Mouse (Mus musculus) liver, embryonic 11.5 days (tissue): Measurements from ENCODE around the gene Eml1. TPM values are rescaled to one million over a fixed set of nuclear protein-coding genes. Genes with fewer than 3 reads are reported as not detected.

Experiments used
- ATAC-seq: fragments of 200-750 bp; cut with Nextera tagmentation; replicated peaks from 2 replicates; pipeline ENCODE4 v1.8.0; 2017; ENCODE audit warnings: moderate number of reproducible peaks, mild to moderate bottlenecking, moderate TSS enrichment, moderate library complexity; ENCODE audit not compliant: low FRiP score
- DNase-seq: peaks from one replicate; pipeline ENCODE4 v3.0.0-alpha.2; 2017; ENCODE audit warnings: low spot score
- H3K27ac ChIP-seq: fragments of 300-500 bp; sonication (generic); 2 replicates; pipeline ENCODE4 v1.5.1; 2014; ENCODE audit warnings: mild to moderate bottlenecking, low read depth, low read length, control low read depth
- H3K27me3 ChIP-seq: fragments of 300-500 bp; sonication (generic); replicated peaks from 2 replicates; pipeline ENCODE4 v1.6.1; 2014; ENCODE audit warnings: low read length, mixed read lengths; ENCODE audit not compliant: control insufficient read depth, insufficient read depth
- H3K36me3 ChIP-seq: fragments of 300-500 bp; sonication (generic); 2 replicates; pipeline ENCODE4 v1.6.1; 2014; ENCODE audit warnings: mild to moderate bottlenecking, low read length, moderate library complexity, mixed read lengths; ENCODE audit not compliant: control insufficient read depth, insufficient read depth
- H3K4me1 ChIP-seq: fragments of 300-500 bp; sonication (generic); replicated peaks from 2 replicates; pipeline ENCODE4 v1.6.1; 2014; ENCODE audit warnings: low read length, mixed read lengths; ENCODE audit not compliant: control insufficient read depth, insufficient read depth
- H3K4me2 ChIP-seq: fragments of 300-500 bp; sonication (generic); 2 replicates; pipeline ENCODE4 v1.6.1; 2014; ENCODE audit warnings: mild to moderate bottlenecking, control low read depth, moderate library complexity
- H3K4me3 ChIP-seq: fragments of 300-500 bp; sonication (generic); 2 replicates; pipeline ENCODE4 v1.5.1; 2014; ENCODE audit warnings: low read depth, low read length, control low read depth
- H3K9ac ChIP-seq: fragments of 300-500 bp; sonication (generic); 2 replicates; pipeline ENCODE4 v1.6.1; 2014; ENCODE audit warnings: low read depth, low read length, control low read depth
- H3K9me3 ChIP-seq: fragments of 300-500 bp; sonication (generic); 2 replicates; pipeline ENCODE4 v1.6.1; 2016; ENCODE audit warnings: low read length, inconsistent platforms, mixed read lengths; ENCODE audit not compliant: control insufficient read depth
- WGBS: fragments of 180-500 bp; shearing (Covaris S2); extraction: QIAGEN DNeasy Blood & Tissue Kit; methylation state at CpG from one replicate; pipeline ENCODE4 v1.1.7; 2014; 5-methylcytosine and 5-hydroxymethylcytosine counted together
- polyA plus RNA-seq: library from polyadenylated mRNA; unstranded; fragments of >200 nt; fragmentation: Nextera tagmentation; extraction: Ambion mirVana; gene quantifications from 2 replicates; pipeline ENCODE4 v1.2.1, GENCODE M21; 2014

Eml1 gene
- polyA plus RNA-seq, 1 experiment from 2014 or later: 14.8 TPM

GRCm38 (mm10) chr12:108399191-108399590, 28.4 kb downstream of the Eml1 start:
- Histone ChIP-seq H3K4me1 (no peaks in the 10 kb centered on the region), H3K4me3 (no peak overlapping the region), H3K9ac (no peak overlapping the region), H3K36me3 (no peaks in the 10 kb centered on the region), H3K27me3 (no peaks in the 10 kb centered on the region), H3K9me3 (no peaks in the 10 kb centered on the region), H3K4me2 (no peak overlapping the region), H3K27ac (no peak overlapping the region)
- no peak for DNase-seq
- 81% methylated on average over 8 of the region's 8 CpGs for WGBS
- ATAC-seq: no peak

GRCm38 (mm10) chr12:108400951-108401350, 30.2 kb downstream of the Eml1 start:
- H3K9ac ChIP-seq: no peak overlapping the region
- 67% methylated on average over 8 of the region's 8 CpGs for whole genome bisulfite sequencing

GRCm38 (mm10) chr12:108403957-108404356, 33.2 kb downstream of the Eml1 start:
- no peaks in the 10 kb centered on the region for H3K4me1 ChIP-seq
- no peak for DNase-seq
- H3K9me3 ChIP-seq: no peaks in the 10 kb centered on the region
- no peak for ATAC-seq
- no peaks in the 10 kb centered on the region for H3K27me3 ChIP-seq
- no peak overlapping the region for H3K4me3 ChIP-seq
- H3K4me2 ChIP-seq: no peak overlapping the region
- WGBS: 52% methylated on average over 6 of the region's 6 CpGs
- H3K9ac ChIP-seq: no peak overlapping the region
- 0 out of 2 replicates have a peak overlapping the region, but pooled peaks have one; percentile 9 for H3K27ac ChIP-seq
- no peaks in the 10 kb centered on the region for H3K36me3 ChIP-seq

More at GRCm38 (mm10) chr12:108400951-108401350, 30.2 kb downstream of the Eml1 start:
- H3K4me2 ChIP-seq: no peak overlapping the region
- no peaks in the 10 kb centered on the region for H3K9me3 ChIP-seq
- ATAC-seq (no peak), DNase-seq (no peak)
- H3K4me3 ChIP-seq: no peak overlapping the region
- H3K27me3 ChIP-seq: no peaks in the 10 kb centered on the region
- H3K4me1 ChIP-seq: no peaks in the 10 kb centered on the region
- no peak overlapping the region for H3K27ac ChIP-seq
- no peaks in the 10 kb centered on the region for H3K36me3 ChIP-seq

GRCm38 (mm10) chr12:108409100-108409499, 38.3 kb downstream of the Eml1 start:
- no peak overlapping the region for H3K9ac ChIP-seq
- H3K4me3 ChIP-seq: no peak overlapping the region
- no peaks in the 10 kb centered on the region for H3K4me1 ChIP-seq
- H3K4me2 ChIP-seq: no peak overlapping the region
- no peaks in the 10 kb centered on the region for H3K27me3 ChIP-seq
- WGBS: 73% methylated on average over 5 of the region's 5 CpGs
- ATAC-seq (no peak), DNase-seq (no peak)
- no peak overlapping the region for H3K27ac ChIP-seq
- no peaks in the 10 kb centered on the region for H3K9me3 ChIP-seq
- H3K36me3 ChIP-seq: no peaks in the 10 kb centered on the region

GRCm38 (mm10) chr12:108410416-108411208, 39.9 kb downstream of the Eml1 start:
- H3K4me2 ChIP-seq: no peak overlapping the region
- H3K4me1 ChIP-seq: no peaks in the 10 kb centered on the region
- no peaks in the 10 kb centered on the region for H3K36me3 ChIP-seq
- no peak for DNase-seq
- H3K4me3 ChIP-seq: no peak overlapping the region
- WGBS: 64% methylated on average over 14 of the region's 14 CpGs
- H3K27ac ChIP-seq: no peak overlapping the region
- H3K9ac ChIP-seq: no peak overlapping the region
- H3K27me3 ChIP-seq: no peaks in the 10 kb centered on the region
- no peak for ATAC-seq
- H3K9me3 ChIP-seq: no peaks in the 10 kb centered on the region

GRCm38 (mm10) chr12:108414932-108415331, 44.2 kb downstream of the Eml1 start:
- no peaks in the 10 kb centered on the region for H3K27me3 ChIP-seq
- H3K27ac ChIP-seq: no peak overlapping the region
- ATAC-seq (no peak), DNase-seq (no peak)
- H3K4me1 ChIP-seq: no peaks in the 10 kb centered on the region
- WGBS: 91% methylated on average over 9 of the region's 9 CpGs
- H3K9ac ChIP-seq: no peak overlapping the region
- H3K9me3 ChIP-seq: no peaks in the 10 kb centered on the region
- no peaks in the 10 kb centered on the region for H3K36me3 ChIP-seq
- H3K4me3 ChIP-seq: no peak overlapping the region
- H3K4me2 ChIP-seq: no peak overlapping the region

GRCm38 (mm10) chr12:108419570-108419969, 48.8 kb downstream of the Eml1 start:
- H3K27me3 ChIP-seq: peaks cover 31% of the 10 kb centered on the region
- ATAC-seq (no peak), DNase-seq (no peak)
- H3K36me3 ChIP-seq: no peaks in the 10 kb centered on the region
- H3K4me3 ChIP-seq: no peak overlapping the region
- no peak overlapping the region for H3K27ac ChIP-seq
- no peaks in the 10 kb centered on the region for H3K9me3 ChIP-seq
- H3K4me1 ChIP-seq: no peaks in the 10 kb centered on the region
- H3K4me2 ChIP-seq: no peak overlapping the region
- H3K9ac ChIP-seq: no peak overlapping the region

- no peak overlapping the region for H3K4me2 ChIP-seq
- no peak overlapping the region for H3K4me3 ChIP-seq
- 38% methylated on average over 1 of the region's 1 CpGs for WGBS
- H3K4me1 ChIP-seq: no peaks in the 10 kb centered on the region
- peak; percentile 70 for ATAC-seq
- H3K9ac ChIP-seq: no peak overlapping the region
- peak overlapping the region; percentile 21; the same call in 1 of the 2 replicates for H3K27ac ChIP-seq
- H3K36me3 ChIP-seq: no peaks in the 10 kb centered on the region
- no peak for DNase-seq
- H3K9me3 ChIP-seq: no peaks in the 10 kb centered on the region
- peaks cover 31% of the 10 kb centered on the region for H3K27me3 ChIP-seq
Observed at GRCm38 (mm10) chr12:108421477-108421876, 50.7 kb downstream of the Eml1 start.

- ATAC-seq: peak; percentile 34
- 0 out of 2 replicates have a peak overlapping the region, but pooled peaks have one; percentile 11 for H3K9ac ChIP-seq
- H3K27ac ChIP-seq: no peak overlapping the region
- 2% methylated on average over 14 of the region's 14 CpGs for WGBS
- peak overlapping the region; percentile 67 for H3K4me2 ChIP-seq
- DNase-seq: no peak
- peak overlapping the region; percentile 64 for H3K4me3 ChIP-seq
- no peaks in the 10 kb centered on the region for H3K9me3 ChIP-seq
- H3K27me3 ChIP-seq: peaks cover 31% of the 10 kb centered on the region
- H3K36me3 ChIP-seq: no peaks in the 10 kb centered on the region
- H3K4me1 ChIP-seq: no peaks in the 10 kb centered on the region
Observed at GRCm38 (mm10) chr12:108422495-108422857, 51.7 kb downstream of the Eml1 start.
